In genomic region chr14:25223091-25223490, GRCm38 (mm10) we compare ENCODE assay signal across 20 mouse cellular contexts.
DNase-seq lines count a peak whose midpoint lies in the region; ATAC-seq lines count a peak whose summit lies in the region.
"Had no signal": no experiment of that assay in that cellular context is flagged by ENCODE, and none has a peak within 500 bp of the region (broad histone marks: within the 10 kb centered on the region; RNA-seq: fewer than 3 reads in every experiment).

No protein-coding gene starts in this region.

- ATAC-seq in hindbrain, embryonic 11.5 days (ENCODE audit: low FRiP score) = no peak
- no peak for ATAC-seq in hindbrain, embryonic 14.5 days (ENCODE audit: low FRiP score)
- no peak for ATAC-seq in inflammation-experienced regulatory T-cells, adult 6 months
- ATAC-seq: forebrain, embryonic 14.5 days; intestine, embryonic 15.5 days had no signal

- H3K27me3 ChIP-seq in hindbrain, embryonic 11.5 days (ENCODE audit: control insufficient read depth, insufficient read depth, low read length) = no peaks in the 10 kb centered on the region
- H3K27me3 ChIP-seq in hindbrain, embryonic 14.5 days (ENCODE audit: control insufficient read depth, insufficient read depth, low read length) = no peaks in the 10 kb centered on the region
- H3K27me3 ChIP-seq: CH12.LX; embryonic facial prominence, embryonic 13.5 days; heart, embryonic 13.5 days; hindbrain, embryonic 15.5 days; intestine, embryonic 15.5 days had no signal

- H3K27ac ChIP-seq in hindbrain, embryonic 11.5 days (ENCODE audit: low read depth, low read length) = peak overlapping the region; percentile 49; the same call in 1 of the 2 replicates
- H3K27ac ChIP-seq in hindbrain, embryonic 14.5 days = no peak overlapping the region
- H3K27ac ChIP-seq: embryonic facial prominence, embryonic 13.5 days; gastrocnemius, adult 2 months; heart, embryonic 13.5 days; hindbrain, embryonic 15.5 days; intestine, embryonic 15.5 days had no signal

- peaks cover 5% of the 10 kb centered on the region; the same call in 1 of the 2 replicates for H3K4me1 ChIP-seq in hindbrain, embryonic 11.5 days (replicated peaks; ENCODE audit: control insufficient read depth, insufficient read depth, low read length)
- peaks cover 24% of the 10 kb centered on the region for H3K4me1 ChIP-seq in hindbrain, embryonic 14.5 days (replicated peaks; ENCODE audit: control insufficient read depth, insufficient read depth, low read length)

- no peak overlapping the region for H3K9ac ChIP-seq in hindbrain, embryonic 11.5 days (ENCODE audit: low read depth, low read length)
- no peak overlapping the region for H3K9ac ChIP-seq in hindbrain, embryonic 14.5 days
- H3K9ac ChIP-seq: embryonic facial prominence, embryonic 13.5 days; heart, embryonic 13.5 days; hindbrain, embryonic 15.5 days; intestine, embryonic 15.5 days had no signal

- no peak overlapping the region for H3K4me2 ChIP-seq in hindbrain, embryonic 11.5 days (replicated peaks; ENCODE audit: low read depth, low read length)
- H3K4me2 ChIP-seq in hindbrain, embryonic 14.5 days (replicated peaks) = no peak overlapping the region
- H3K4me2 ChIP-seq: embryonic facial prominence, embryonic 13.5 days; heart, embryonic 13.5 days; hindbrain, embryonic 15.5 days; intestine, embryonic 15.5 days had no signal

- H3K36me3 ChIP-seq in hindbrain, embryonic 11.5 days (ENCODE audit: control insufficient read depth, insufficient read depth, low read length) = no peaks in the 10 kb centered on the region
- no peaks in the 10 kb centered on the region for H3K36me3 ChIP-seq in hindbrain, embryonic 14.5 days (replicated peaks; ENCODE audit: control insufficient read depth, insufficient read depth)
- H3K36me3 ChIP-seq: embryonic facial prominence, embryonic 13.5 days; heart, embryonic 13.5 days; hindbrain, embryonic 15.5 days; intestine, embryonic 15.5 days had no signal

- no peaks in the 10 kb centered on the region for H3K9me3 ChIP-seq in hindbrain, embryonic 11.5 days (ENCODE audit: control insufficient read depth, low read length)
- H3K9me3 ChIP-seq in hindbrain, embryonic 14.5 days (ENCODE audit: control insufficient read depth, low read length) = no peaks in the 10 kb centered on the region
- H3K9me3 ChIP-seq: embryonic facial prominence, embryonic 13.5 days; heart, embryonic 13.5 days; hindbrain, embryonic 15.5 days; intestine, embryonic 15.5 days had no signal

- 66% methylated on average over 1 of the region's 1 CpGs for WGBS in hindbrain, embryonic 11.5 days
- WGBS in hindbrain, embryonic 14.5 days = 48% methylated on average over 1 of the region's 1 CpGs

- no peak overlapping the region for H3K4me3 ChIP-seq in hindbrain, embryonic 11.5 days (ENCODE audit: low read depth, low read length)
- H3K4me3 ChIP-seq in hindbrain, embryonic 14.5 days (replicated peaks; ENCODE audit: low read length) = no peak overlapping the region
- H3K4me3 ChIP-seq: embryonic facial prominence, embryonic 13.5 days; gastrocnemius, adult 2 months; heart, embryonic 13.5 days; hindbrain, embryonic 15.5 days; intestine, embryonic 15.5 days had no signal

- DNase-seq in adrenal gland, adult 2 months = peak; percentile 40
- no peak for DNase-seq in adrenal gland, postnatal 25 days
- no peak for DNase-seq in hindbrain, embryonic 11.5 days (ENCODE audit: low spot score)
- no peak for DNase-seq in hindbrain, embryonic 14.5 days (ENCODE audit: low spot score)
- DNase-seq in retina, postnatal 1 day = peak; percentile 65
- no peak for DNase-seq in retina, embryonic 14.5 days (ENCODE audit: low spot score)
- DNase-seq: cerebellum, adult 18-20 months; cerebellum, adult 9-11 months; cerebellum, postnatal 36 days; gastrocnemius, adult 2 months; gastrocnemius, postnatal 25 days; heart, postnatal 36 days; kidney, adult 18-20 months had no signal

Comparison
In these comparisons a context has a peak if more than half of its experiments do, and no peak if none do; other contexts are left out.
1. DNase-seq: peak in adrenal gland, adult 2 months (single experiment) and retina, postnatal 1 day (single experiment); none in adrenal gland, postnatal 25 days (single experiment), hindbrain, embryonic 11.5 days (single experiment), hindbrain, embryonic 14.5 days (single experiment) and retina, embryonic 14.5 days (single experiment).